Mouse (Mus musculus) brain, embryonic 14.5 days (tissue): ENCODE measurements around the gene Ccdc87. TPM values are rescaled to one million over a fixed set of nuclear protein-coding genes. Genes with fewer than 3 reads are reported as not detected.
"Not testable (repeated sequence)": the region's sequence is repeated elsewhere in the genome, so short reads cannot be mapped to it uniquely, and the experiment has no call there.

ENCODE experiments used
- DNase-seq: peaks from one replicate; pipeline ENCODE4 v3.0.0-alpha.2; 2011; ENCODE audit warnings: low read depth
- CTCF ChIP-seq: fragments of 200-500 bp; IDR thresholded peaks from 2 replicates; pipeline ENCODE4 v1.5.1; 2012; ENCODE audit warnings: inconsistent platforms, mild to moderate bottlenecking, moderate library complexity, borderline replicate concordance; ENCODE audit not compliant: insufficient read depth, insufficient read length; ENCODE audit errors: extremely low read depth
- POLR2A ChIP-seq: fragments of 200-500 bp; IDR thresholded peaks from 2 replicates; pipeline ENCODE4 v1.6.1; 2012; ENCODE audit warnings: mild to moderate bottlenecking, inconsistent platforms, borderline replicate concordance; ENCODE audit not compliant: poor library complexity, insufficient read depth, insufficient read length, severe bottlenecking; ENCODE audit errors: extremely low read depth
- polyA plus RNA-seq: library from polyadenylated mRNA; depleted of rRNA; stranded (reverse); fragments of >200 nt; gene quantifications from 2 replicates; pipeline ENCODE4 v1.2.3, GENCODE M21; 2012

Ccdc87 gene
- polyA plus RNA-seq, 1 experiment = 0.62 TPM

GRCm38 (mm10) chr19:4811909-4812242 lies 27.3 kb upstream of the Ccdc87 start:
- no peak for TF ChIP-seq POLR2A
- TF ChIP-seq CTCF = no peak
- DNase-seq = no peak

- not testable (repeated sequence) for DNase-seq
These were observed 26.7 kb upstream of the Ccdc87 start for GRCm38 (mm10) chr19:4812334-4812949.

DNA sequence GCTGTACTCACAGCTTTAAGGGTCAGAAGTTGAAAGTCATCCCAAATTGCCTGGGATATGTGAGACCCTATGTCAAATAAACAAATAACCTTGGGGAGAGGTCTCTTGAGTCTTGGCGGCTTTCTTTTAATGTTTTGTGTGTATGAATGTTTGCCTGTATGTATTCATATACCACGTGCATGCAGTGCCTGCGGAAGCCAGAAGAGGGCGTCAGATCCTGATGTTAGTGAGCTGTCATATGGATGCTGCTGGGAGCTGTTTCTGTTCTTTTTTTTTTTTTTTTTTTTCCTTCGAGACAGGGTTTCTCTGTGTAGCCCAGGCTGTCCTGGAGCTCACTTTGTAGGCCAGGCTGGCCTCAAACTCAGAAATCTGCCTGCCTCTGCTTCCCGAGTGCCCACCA lies 26.2 kb upstream of the Ccdc87 start:
- no peak for TF ChIP-seq POLR2A
- peak; percentile 29; the same call in 1 of the 2 replicates for TF ChIP-seq CTCF
- DNase-seq = no peak

DNA sequence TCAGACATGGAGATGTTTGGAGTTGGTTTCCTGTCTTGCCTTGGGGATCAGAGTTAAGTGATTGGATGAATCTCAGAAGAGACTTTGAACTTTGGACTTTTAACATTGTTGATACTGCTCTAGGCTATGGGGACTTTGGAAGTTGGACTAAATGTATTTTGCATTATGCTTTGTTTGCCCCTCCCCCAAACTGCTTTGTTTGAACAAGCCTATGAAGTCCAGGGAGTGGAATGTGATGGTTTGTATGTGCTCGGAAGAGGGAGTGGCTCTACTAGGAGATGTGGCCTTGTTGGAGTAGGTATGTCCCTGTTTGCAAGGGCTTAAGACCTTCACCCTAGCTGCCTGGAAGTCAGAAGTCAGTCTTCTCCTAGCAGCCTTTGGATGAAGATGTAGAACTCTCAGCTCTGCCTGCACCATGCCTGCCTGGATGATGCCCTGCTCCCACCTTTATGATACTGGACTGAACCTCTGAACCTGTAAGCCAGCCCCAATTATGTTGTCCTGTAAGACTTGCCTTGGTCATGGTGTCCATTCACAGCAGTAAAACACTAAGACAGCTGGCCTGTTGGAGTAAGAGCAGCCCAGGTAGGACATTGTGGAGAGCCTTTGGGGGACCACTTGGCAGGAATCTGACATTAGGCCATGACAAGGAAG lies 21.9 kb upstream of the Ccdc87 start:
- DNase-seq = no peak
- TF ChIP-seq POLR2A = no peak
- no peak for TF ChIP-seq CTCF

DNA sequence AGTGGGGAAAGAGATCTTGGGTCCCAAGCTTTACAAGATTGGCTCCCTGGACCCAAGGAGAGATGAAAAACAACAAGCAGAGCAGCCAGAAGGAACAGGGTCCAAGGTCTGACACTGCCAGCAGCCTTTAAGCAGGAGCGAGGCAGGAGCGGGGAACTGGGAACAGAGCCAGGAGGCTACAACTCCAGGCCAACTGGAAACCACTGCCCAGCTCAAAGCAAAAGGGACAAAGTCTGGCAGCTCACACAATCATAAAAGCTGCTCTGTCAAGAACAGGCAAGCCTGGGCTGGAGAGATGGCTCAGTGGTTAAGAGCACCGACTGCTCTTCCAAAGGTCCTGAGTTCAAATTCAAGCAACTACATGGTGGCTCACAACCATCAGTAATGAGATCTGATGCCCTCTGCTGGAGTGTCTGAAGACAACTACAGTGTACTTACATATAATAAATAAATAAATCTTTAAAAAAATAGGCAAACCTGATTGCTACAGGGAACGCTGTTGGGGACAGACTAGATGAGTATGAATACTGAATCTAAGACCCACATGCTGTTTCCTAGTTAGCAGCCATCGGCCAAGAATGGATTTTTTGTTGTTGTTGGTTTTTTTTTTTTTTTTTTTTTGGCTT lies 18.4 kb upstream of the Ccdc87 start:
- TF ChIP-seq CTCF (no peak), POLR2A (no peak)
- DNase-seq = peak; percentile 87

GRCm38 (mm10) chr19:4828444-4829114 lies 10.6 kb upstream of the Ccdc87 start:
- TF ChIP-seq POLR2A = no peak
- TF ChIP-seq CTCF = no peak
- no peak for DNase-seq

- peak; percentile 71 for DNase-seq
- TF ChIP-seq POLR2A (no peak), CTCF (no peak)
These were observed 10.0 kb upstream of the Ccdc87 start for GRCm38 (mm10) chr19:4829156-4829555.

GRCm38 (mm10) chr19:4833977-4834376 lies 5.2 kb upstream of the Ccdc87 start:
- TF ChIP-seq POLR2A (no peak), CTCF (no peak)
- DNase-seq = no peak

GRCm38 (mm10) chr19:4836096-4836495 lies 3.1 kb upstream of the Ccdc87 start:
- DNase-seq = no peak
- TF ChIP-seq CTCF (no peak), POLR2A (no peak)

DNA sequence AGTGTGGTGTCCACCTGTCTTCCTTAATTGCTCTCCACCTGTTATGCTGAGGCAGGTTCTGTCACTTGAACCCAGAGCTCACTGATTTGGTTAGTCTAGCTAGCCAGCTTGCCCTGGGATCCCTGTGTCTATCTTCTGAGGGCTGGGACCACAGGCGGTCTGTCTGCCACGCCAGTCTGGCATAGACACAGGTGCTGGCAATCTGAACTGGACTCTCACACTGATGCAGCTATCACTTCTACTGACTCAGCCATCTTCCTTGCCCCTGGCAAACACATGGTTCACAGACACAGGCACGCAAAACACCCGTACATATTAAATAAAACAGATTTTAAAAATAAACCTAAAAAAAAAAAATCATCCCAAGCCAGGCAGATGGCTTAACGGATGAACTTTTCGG lies 2.1 kb upstream of the Ccdc87 start:
- TF ChIP-seq CTCF = no peak
- no peak for TF ChIP-seq POLR2A
- no peak for DNase-seq

GRCm38 (mm10) chr19:4838526-4839140 lies 533 bp upstream of the Ccdc87 start:
- TF ChIP-seq POLR2A (no peak), CTCF (no peak)
- no peak for DNase-seq

DNA sequence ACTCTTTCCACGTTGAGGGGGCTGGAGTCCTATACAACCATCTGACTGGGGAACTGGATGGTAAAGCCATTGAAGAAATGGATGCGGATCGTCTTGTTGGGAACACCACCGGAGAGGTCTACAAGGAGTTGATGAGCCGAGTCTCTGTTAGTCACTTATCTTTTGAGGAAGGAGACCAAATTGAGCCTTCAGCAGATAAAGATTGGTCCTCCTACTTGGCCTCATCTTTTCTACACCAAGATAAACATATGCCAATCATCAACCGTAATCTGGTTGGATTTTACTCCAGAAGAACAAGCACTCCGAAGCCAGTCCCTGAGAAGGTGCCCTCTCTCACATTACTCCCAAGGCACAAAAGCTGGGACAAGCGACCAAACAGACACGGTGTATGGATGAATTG lies 1.7 kb downstream of the Ccdc87 start:
- DNase-seq = no peak
- no peak for TF ChIP-seq POLR2A
- no peak for TF ChIP-seq CTCF

GRCm38 (mm10) chr19:4842611-4843010 lies 3.4 kb downstream of the Ccdc87 start:
- DNase-seq = no peak
- TF ChIP-seq POLR2A (no peak), CTCF (no peak)
